Mouse (Mus musculus): Measurements from ENCODE around the gene Nepro. TPM values are rescaled to one million over a fixed set of nuclear protein-coding genes. Genes with fewer than 3 reads are reported as not detected.

Gene Nepro
- polyA plus RNA-seq, 1 experiment from 2014 or later: 4.5 TPM

DNA sequence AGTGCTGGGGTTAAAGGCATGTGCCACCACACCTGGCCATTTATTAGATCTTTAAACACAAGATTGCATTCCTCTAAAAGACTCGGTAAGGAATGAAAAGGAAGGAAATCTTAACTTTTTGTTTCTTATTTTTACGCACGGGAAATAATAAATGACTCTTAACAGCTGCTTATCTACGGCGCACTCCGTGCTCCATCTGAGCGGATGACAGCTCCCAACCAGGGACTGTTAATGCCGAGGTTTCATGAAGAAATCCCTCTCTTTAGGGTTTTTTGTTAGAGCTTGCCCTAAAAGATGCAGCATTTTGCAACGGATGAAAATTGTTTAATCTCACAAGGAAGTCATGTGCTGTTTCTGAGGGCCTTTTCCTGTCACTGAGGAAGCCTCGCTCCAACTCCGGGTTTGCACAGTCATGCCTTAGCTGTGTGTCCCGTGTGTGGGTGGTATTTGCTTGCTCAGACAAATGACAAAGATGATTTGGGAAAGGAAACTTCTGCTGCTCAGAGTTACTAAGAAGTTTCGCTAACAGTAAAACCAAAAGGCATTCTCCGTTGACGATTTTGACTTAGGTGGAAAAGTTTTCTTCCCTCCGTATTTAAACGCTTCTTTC is 54.5 kb downstream of the Nepro start:
- Histone ChIP-seq H3K4me1 (no peaks in the 10 kb centered on the region), H3K4me2 (replicated peaks) (no peak overlapping the region), H3K27me3 (no peaks in the 10 kb centered on the region), H3K4me3 (no peak overlapping the region), H3K36me3 (no peaks in the 10 kb centered on the region), H3K9me3 (no peaks in the 10 kb centered on the region), H3K27ac (replicated peaks) (no peak overlapping the region), H3K9ac (replicated peaks) (no peak overlapping the region)
- no peak for ATAC-seq (replicated peaks)
- WGBS: 86% methylated on average over 17 of the region's 17 CpGs

DNA sequence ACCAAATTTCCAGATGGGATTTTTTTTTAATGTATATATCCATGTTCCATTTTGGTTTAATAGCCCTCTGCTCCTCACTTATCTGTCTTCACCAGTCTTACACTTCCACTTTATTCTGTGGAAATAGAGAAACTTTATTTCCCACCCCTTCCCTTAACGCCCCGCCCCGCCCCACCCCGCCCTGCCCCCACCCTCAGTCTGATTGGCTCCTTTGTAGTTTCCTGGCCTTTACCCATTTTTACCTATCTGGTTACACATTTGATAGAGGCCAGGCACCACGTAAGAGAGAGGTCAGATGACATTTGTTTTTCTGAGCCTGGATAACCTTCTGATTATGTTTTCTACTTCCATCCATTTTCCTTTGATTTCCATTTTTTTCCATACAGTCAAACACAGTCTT is 55.4 kb downstream of the Nepro start:
- H3K27me3 ChIP-seq: no peaks in the 10 kb centered on the region
- ATAC-seq (replicated peaks): no peak
- H3K9ac ChIP-seq (replicated peaks): no peak overlapping the region
- WGBS: 96% methylated on average over 5 of the region's 5 CpGs
- no peak overlapping the region for H3K27ac ChIP-seq (replicated peaks)
- no peaks in the 10 kb centered on the region for H3K9me3 ChIP-seq
- no peak overlapping the region for H3K4me3 ChIP-seq
- no peak overlapping the region for H3K4me2 ChIP-seq (replicated peaks)
- no peaks in the 10 kb centered on the region for H3K4me1 ChIP-seq
- H3K36me3 ChIP-seq: no peaks in the 10 kb centered on the region

DNA sequence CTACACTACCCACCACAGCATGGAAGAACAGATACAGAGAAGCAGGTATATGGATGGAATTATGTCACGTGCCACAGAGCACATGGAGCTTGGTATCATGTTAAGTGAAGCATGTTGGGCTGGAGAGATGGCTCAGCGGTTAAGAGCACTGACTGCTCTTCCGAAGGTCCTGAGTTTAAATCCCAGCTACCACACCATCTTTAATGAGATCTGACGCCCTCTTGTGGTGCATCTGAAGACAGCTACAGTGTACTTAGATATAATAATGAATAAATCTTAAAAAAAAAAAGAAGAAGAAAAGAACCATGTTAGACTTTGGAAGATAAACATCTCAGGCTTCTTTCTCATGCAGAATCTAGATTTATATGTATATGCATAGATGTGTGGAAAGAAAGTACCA is 56.6 kb downstream of the Nepro start:
- no peak for ATAC-seq (replicated peaks)
- no peaks in the 10 kb centered on the region for H3K9me3 ChIP-seq
- H3K4me3 ChIP-seq: no peak overlapping the region
- H3K9ac ChIP-seq (replicated peaks): no peak overlapping the region
- H3K27me3 ChIP-seq: no peaks in the 10 kb centered on the region
- no peak overlapping the region for H3K4me2 ChIP-seq (replicated peaks)
- no peaks in the 10 kb centered on the region for H3K4me1 ChIP-seq
- H3K36me3 ChIP-seq: no peaks in the 10 kb centered on the region
- WGBS: 68% methylated on average over 4 of the region's 4 CpGs
- H3K27ac ChIP-seq (replicated peaks): no peak overlapping the region

Other genes starting within 250 kb of the Nepro start
- 15.3 and 16.9 TPM in 2 replicates for gene Boc, start 165.4 kb upstream of the Nepro start, polyA plus RNA-seq (2015; fragmentation: Nextera tagmentation; extraction: Ambion mirVana)
- gene Gtpbp8, start 22.1 kb downstream of the Nepro start, polyA plus RNA-seq (2015; fragmentation: Nextera tagmentation; extraction: Ambion mirVana): 33.5 and 38.1 TPM in 2 replicates
- 0.43 and 0.46 TPM in 2 replicates for gene Cd200r1, start 41.4 kb downstream of the Nepro start, polyA plus RNA-seq (2015; fragmentation: Nextera tagmentation; extraction: Ambion mirVana)
- not detected in 2 replicates for gene Cd200r4, start 87.4 kb downstream of the Nepro start, polyA plus RNA-seq (2015; fragmentation: Nextera tagmentation; extraction: Ambion mirVana)
- not detected in 2 replicates for gene Cd200r2, start 142.8 kb downstream of the Nepro start, polyA plus RNA-seq (2015; fragmentation: Nextera tagmentation; extraction: Ambion mirVana)
- not detected in 2 replicates for gene Cd200r3, start 219.4 kb downstream of the Nepro start, polyA plus RNA-seq (2015; fragmentation: Nextera tagmentation; extraction: Ambion mirVana)